Mouse (Mus musculus): ENCODE results near the gene Fahd2a. TPM values are rescaled to one million over a fixed set of nuclear protein-coding genes. Genes with fewer than 3 reads are reported as not detected.

The Fahd2a gene
- polyA plus RNA-seq, 1 experiment from 2014 or later: 32.5 TPM

- 55% methylated on average over 9 of the region's 9 CpGs for WGBS
- Histone ChIP-seq H3K4me3 (no peak overlapping the region), H3K27me3 (no peaks in the 10 kb centered on the region), H3K27ac (replicated peaks) (no peak overlapping the region), H3K4me2 (no peak overlapping the region), H3K4me1 (replicated peaks) (no peaks in the 10 kb centered on the region), H3K36me3 (no peaks in the 10 kb centered on the region), H3K9ac (no peak overlapping the region), H3K9me3 (no peaks in the 10 kb centered on the region)
- no peak for ATAC-seq (ENCODE audit: low read depth)
These were observed 17.0 kb upstream of the Fahd2a start for GRCm38 (mm10) chr2:127461351-127461750.

GRCm38 (mm10) chr2:127459341-127459740, 15.0 kb upstream of the Fahd2a start:
- WGBS: 82% methylated on average over 2 of the region's 2 CpGs

GRCm38 (mm10) chr2:127453764-127454163, 9.4 kb upstream of the Fahd2a start:
- 3% methylated on average over 5 of the region's 5 CpGs for WGBS
- H3K27ac ChIP-seq (replicated peaks): no peak overlapping the region
- H3K9ac ChIP-seq: no peak overlapping the region
- H3K27me3 ChIP-seq: peaks cover 31% of the 10 kb centered on the region
- no peak; the same call in 1 of the 2 replicates for ATAC-seq (ENCODE audit: low read depth)
- H3K36me3 ChIP-seq: no peaks in the 10 kb centered on the region
- H3K9me3 ChIP-seq: no peaks in the 10 kb centered on the region
- no peaks in the 10 kb centered on the region for H3K4me1 ChIP-seq (replicated peaks)
- H3K4me3 ChIP-seq: no peak overlapping the region
- no peak overlapping the region for H3K4me2 ChIP-seq

More at GRCm38 (mm10) chr2:127459341-127459740, 15.0 kb upstream of the Fahd2a start:
- Histone ChIP-seq H3K9me3 (no peaks in the 10 kb centered on the region), H3K4me2 (no peak overlapping the region), H3K27me3 (peaks cover 5% of the 10 kb centered on the region; the same call in 1 of the 2 replicates), H3K27ac (replicated peaks) (no peak overlapping the region), H3K9ac (no peak overlapping the region), H3K36me3 (no peaks in the 10 kb centered on the region), H3K4me3 (no peak overlapping the region), H3K4me1 (replicated peaks) (no peaks in the 10 kb centered on the region)
- ATAC-seq (ENCODE audit: low read depth): no peak

- H3K27me3 ChIP-seq: peaks cover 31% of the 10 kb centered on the region
- 80% methylated on average over 9 of the region's 9 CpGs for WGBS
- no peak overlapping the region for H3K27ac ChIP-seq (replicated peaks)
- H3K4me3 ChIP-seq: no peak overlapping the region
- ATAC-seq (ENCODE audit: low read depth): no peak; the same call in 1 of the 2 replicates
- H3K4me2 ChIP-seq: no peak overlapping the region
- no peak overlapping the region for H3K9ac ChIP-seq
- no peaks in the 10 kb centered on the region for H3K9me3 ChIP-seq
- H3K36me3 ChIP-seq: no peaks in the 10 kb centered on the region
- no peaks in the 10 kb centered on the region for H3K4me1 ChIP-seq (replicated peaks)
These were observed 8.8 kb upstream of the Fahd2a start for GRCm38 (mm10) chr2:127453141-127453540.

GRCm38 (mm10) chr2:127451748-127452147, 7.4 kb upstream of the Fahd2a start:
- WGBS: 51% methylated on average over 6 of the region's 6 CpGs

GRCm38 (mm10) chr2:127449691-127450090, 5.3 kb upstream of the Fahd2a start:
- no peak overlapping the region for H3K4me3 ChIP-seq
- H3K27me3 ChIP-seq: peaks cover 36% of the 10 kb centered on the region
- H3K36me3 ChIP-seq: no peaks in the 10 kb centered on the region
- no peak overlapping the region for H3K9ac ChIP-seq
- WGBS: 48% methylated on average over 7 of the region's 7 CpGs
- H3K4me2 ChIP-seq: no peak overlapping the region
- no peaks in the 10 kb centered on the region for H3K9me3 ChIP-seq
- H3K4me1 ChIP-seq (replicated peaks): peaks cover 2% of the 10 kb centered on the region; the same call in 1 of the 2 replicates
- H3K27ac ChIP-seq (replicated peaks): no peak overlapping the region
- no peak for ATAC-seq (ENCODE audit: low read depth)

More at GRCm38 (mm10) chr2:127451748-127452147, 7.4 kb upstream of the Fahd2a start:
- Histone ChIP-seq H3K27ac (replicated peaks) (no peak overlapping the region), H3K9me3 (no peaks in the 10 kb centered on the region), H3K9ac (no peak overlapping the region), H3K4me3 (no peak overlapping the region), H3K4me2 (no peak overlapping the region), H3K36me3 (no peaks in the 10 kb centered on the region), H3K4me1 (replicated peaks) (no peaks in the 10 kb centered on the region), H3K27me3 (peaks cover 33% of the 10 kb centered on the region)
- ATAC-seq (ENCODE audit: low read depth): no peak

- no peak overlapping the region for H3K9ac ChIP-seq
- ATAC-seq (ENCODE audit: low read depth): no peak
- peaks cover 19% of the 10 kb centered on the region for H3K4me1 ChIP-seq (replicated peaks)
- H3K27me3 ChIP-seq: peaks cover 22% of the 10 kb centered on the region
- no peaks in the 10 kb centered on the region for H3K36me3 ChIP-seq
- WGBS: 67% methylated on average over 3 of the region's 3 CpGs
- no peak overlapping the region for H3K4me3 ChIP-seq
- no peak overlapping the region for H3K4me2 ChIP-seq
- H3K27ac ChIP-seq (replicated peaks): no peak overlapping the region
- H3K9me3 ChIP-seq: no peaks in the 10 kb centered on the region
These were observed 2.5 kb upstream of the Fahd2a start for GRCm38 (mm10) chr2:127446847-127447246.

GRCm38 (mm10) chr2:127437697-127438096, 6.7 kb downstream of the Fahd2a start:
- Histone ChIP-seq H3K36me3 (peaks cover 54% of the 10 kb centered on the region), H3K27ac (replicated peaks) (no peak overlapping the region), H3K4me3 (no peak overlapping the region), H3K4me1 (replicated peaks) (peaks cover 8% of the 10 kb centered on the region; the same call in 1 of the 2 replicates), H3K9me3 (no peaks in the 10 kb centered on the region), H3K4me2 (no peak overlapping the region), H3K27me3 (no peaks in the 10 kb centered on the region), H3K9ac (no peak overlapping the region)
- WGBS: 89% methylated on average over 5 of the region's 5 CpGs
- ATAC-seq (ENCODE audit: low read depth): no peak

- H3K9me3 ChIP-seq: no peaks in the 10 kb centered on the region
- ATAC-seq (ENCODE audit: low read depth): no peak
- peaks cover 54% of the 10 kb centered on the region for H3K36me3 ChIP-seq
- no peak overlapping the region for H3K4me2 ChIP-seq
- 94% methylated on average over 2 of the region's 2 CpGs for WGBS
- H3K4me1 ChIP-seq (replicated peaks): no peaks in the 10 kb centered on the region
- H3K4me3 ChIP-seq: no peak overlapping the region
- no peaks in the 10 kb centered on the region for H3K27me3 ChIP-seq
- H3K9ac ChIP-seq: no peak overlapping the region
- H3K27ac ChIP-seq (replicated peaks): no peak overlapping the region
These were observed 8.8 kb downstream of the Fahd2a start for GRCm38 (mm10) chr2:127435554-127435953.

- H3K27ac ChIP-seq (replicated peaks): no peak overlapping the region
- H3K27me3 ChIP-seq: no peaks in the 10 kb centered on the region
- H3K4me3 ChIP-seq: no peak overlapping the region
- H3K36me3 ChIP-seq: peaks cover 50% of the 10 kb centered on the region
- WGBS: 24% methylated on average over 2 of the region's 2 CpGs
- no peaks in the 10 kb centered on the region for H3K9me3 ChIP-seq
- H3K4me1 ChIP-seq (replicated peaks): no peaks in the 10 kb centered on the region
- ATAC-seq (ENCODE audit: low read depth): no peak
- no peak overlapping the region for H3K9ac ChIP-seq
- H3K4me2 ChIP-seq: no peak overlapping the region
These were observed 9.2 kb downstream of the Fahd2a start for GRCm38 (mm10) chr2:127435135-127435534.

GRCm38 (mm10) chr2:127433487-127434295, 10.7 kb downstream of the Fahd2a start:
- Histone ChIP-seq H3K4me2 (no peak overlapping the region), H3K4me3 (no peak overlapping the region), H3K27ac (replicated peaks) (no peak overlapping the region), H3K4me1 (replicated peaks) (no peaks in the 10 kb centered on the region), H3K9ac (no peak overlapping the region), H3K27me3 (no peaks in the 10 kb centered on the region), H3K9me3 (no peaks in the 10 kb centered on the region), H3K36me3 (peaks cover 43% of the 10 kb centered on the region)
- no peak for ATAC-seq (ENCODE audit: low read depth)
- WGBS: 87% methylated on average over 9 of the region's 9 CpGs

- 28% methylated on average over 3 of the region's 3 CpGs for WGBS
- H3K4me3 ChIP-seq: no peak overlapping the region
- no peak overlapping the region for H3K27ac ChIP-seq (replicated peaks)
- no peaks in the 10 kb centered on the region for H3K9me3 ChIP-seq
- no peak overlapping the region for H3K9ac ChIP-seq
- H3K36me3 ChIP-seq: peaks cover 14% of the 10 kb centered on the region
- no peak overlapping the region for H3K4me2 ChIP-seq
- H3K4me1 ChIP-seq (replicated peaks): no peaks in the 10 kb centered on the region
- ATAC-seq (ENCODE audit: low read depth): no peak
- no peaks in the 10 kb centered on the region for H3K27me3 ChIP-seq
These were observed 14.1 kb downstream of the Fahd2a start for GRCm38 (mm10) chr2:127430238-127430637.

GRCm38 (mm10) chr2:127424977-127425376, 19.4 kb downstream of the Fahd2a start, which contains the start of gene Gpat2:
Gene Gpat2 (plus strand): TSS chr2:127425199.
- Histone ChIP-seq H3K9ac (no peak within 1 kb of the TSS), H3K4me2 (no peak within 1 kb of the TSS), H3K4me1 (replicated peaks) (no peaks in the 10 kb centered on the region), H3K27ac (replicated peaks) (no peak within 1 kb of the TSS), H3K4me3 (no peak within 1 kb of the TSS), H3K36me3 (no peaks in the 10 kb centered on the region), H3K9me3 (no peaks in the 10 kb centered on the region), H3K27me3 (no peaks in the 10 kb centered on the region)
- ATAC-seq (ENCODE audit: low read depth): no peak
- 84% methylated on average over 17 of the region's 17 CpGs for WGBS
